Mouse (Mus musculus) spleen, adult 2 months (tissue): ENCODE measurements around the gene Caln1. TPM values are rescaled to one million over a fixed set of nuclear protein-coding genes. Genes with fewer than 3 reads are reported as not detected.

Experiments used
- DNase-seq, 2 experiments: peaks; one replicate each; pipeline versions ENCODE4 v3.0.0 to v3.0.0-alpha.2; 2012 to 2021; ENCODE audit warnings: low spot score in 2 of 2, low read depth in 1 of 2
- H3K27ac ChIP-seq: fragments of 200-500 bp; 2 replicates; pipeline ENCODE4 v1.5.1; 2012; ENCODE audit warnings: low read length, inconsistent platforms; ENCODE audit not compliant: insufficient read depth
- H3K27me3 ChIP-seq: fragments of 200-500 bp; 2 replicates; pipeline ENCODE4 v1.6.1; 2012; ENCODE audit warnings: mild to moderate bottlenecking, moderate library complexity, low read length, inconsistent platforms; ENCODE audit not compliant: control insufficient read depth, insufficient read depth
- H3K36me3 ChIP-seq: fragments of 200-500 bp; 2 replicates; pipeline ENCODE4 v1.6.1; 2012; ENCODE audit warnings: mild to moderate bottlenecking, low read length, inconsistent platforms; ENCODE audit not compliant: control insufficient read depth, insufficient read depth
- H3K4me1 ChIP-seq: fragments of 200-500 bp; 2 replicates; pipeline ENCODE4 v1.6.1; 2011; ENCODE audit warnings: inconsistent platforms; ENCODE audit not compliant: control insufficient read depth, insufficient read depth, insufficient read length
- H3K4me3 ChIP-seq: fragments of 200-500 bp; 2 replicates; pipeline ENCODE4 v1.5.1; 2011; ENCODE audit warnings: mild to moderate bottlenecking, inconsistent platforms; ENCODE audit not compliant: insufficient read depth, insufficient read length; ENCODE audit errors: extremely low read depth
- CTCF ChIP-seq: fragments of 200-500 bp; IDR thresholded peaks from 2 replicates; pipeline ENCODE4 v1.5.1; 2011; ENCODE audit warnings: mild to moderate bottlenecking, inconsistent platforms; ENCODE audit not compliant: insufficient read depth, insufficient read length, insufficient replicate concordance; ENCODE audit errors: extremely low read depth
- POLR2A ChIP-seq: fragments of 200-500 bp; IDR thresholded peaks from 2 replicates; pipeline ENCODE4 v1.6.1; 2011; ENCODE audit warnings: low read depth, low read length, inconsistent platforms
- WGBS: fragments of 180-500 bp; shearing (Covaris S2); methylation state at CpG from one replicate; pipeline ENCODE4 v1.1.7; 2018; 5-methylcytosine and 5-hydroxymethylcytosine counted together
- polyA plus RNA-seq: library from polyadenylated mRNA; depleted of rRNA; stranded (reverse); fragments of >200 nt; gene quantifications from 2 replicates; pipeline ENCODE4 v1.2.3, GENCODE M21; 2012; rRNA removed

Caln1 gene
- polyA plus RNA-seq, result not detected in 2 replicates

GRCm38 (mm10) chr5:130369237-130369636 is at the start of gene Caln1:
Gene Caln1 (plus strand): TSS chr5:130369455.
- H3K27me3 ChIP-seq, result no peaks in the 10 kb centered on the region
- 78% methylated on average over 11 of the region's 11 CpGs for WGBS
- no peak within 1 kb of the TSS for H3K4me3 ChIP-seq
- H3K36me3 ChIP-seq, result no peaks in the 10 kb centered on the region
- H3K4me1 ChIP-seq, result no peaks in the 10 kb centered on the region
- DNase-seq, result no peak
- TF ChIP-seq POLR2A, result no peak
- H3K27ac ChIP-seq, result no peak within 1 kb of the TSS

- Histone ChIP-seq H3K4me1 (no peaks in the 10 kb centered on the region), H3K27ac (no peak overlapping the region), H3K27me3 (no peaks in the 10 kb centered on the region), H3K4me3 (no peak overlapping the region), H3K36me3 (peaks cover 4% of the 10 kb centered on the region; the same call in 1 of the 2 replicates)
- TF ChIP-seq CTCF, result no peak
- TF ChIP-seq POLR2A, result no peak
- no peak for DNase-seq
- 94% methylated on average over 5 of the region's 5 CpGs for WGBS
Measured at GRCm38 (mm10) chr5:130319783-130320182, 49.5 kb upstream of the Caln1 start.

GRCm38 (mm10) chr5:130320485-130320884 is 48.8 kb upstream of the Caln1 start:
- Histone ChIP-seq H3K36me3 (peaks cover 6% of the 10 kb centered on the region; the same call in 1 of the 2 replicates), H3K27ac (no peak overlapping the region), H3K27me3 (no peaks in the 10 kb centered on the region), H3K4me1 (no peaks in the 10 kb centered on the region), H3K4me3 (no peak overlapping the region)
- DNase-seq, result no peak
- 59% methylated on average over 3 of the region's 3 CpGs for WGBS
- TF ChIP-seq POLR2A (no peak), CTCF (no peak)

GRCm38 (mm10) chr5:130325486-130325885 is 43.8 kb upstream of the Caln1 start:
- no peak overlapping the region for H3K4me3 ChIP-seq
- H3K4me1 ChIP-seq, result no peaks in the 10 kb centered on the region
- TF ChIP-seq POLR2A (no peak), CTCF (no peak)
- peaks cover 14% of the 10 kb centered on the region for H3K36me3 ChIP-seq
- 96% methylated on average over 8 of the region's 8 CpGs for WGBS
- H3K27me3 ChIP-seq, result no peaks in the 10 kb centered on the region
- H3K27ac ChIP-seq, result no peak overlapping the region
- no peak for DNase-seq

GRCm38 (mm10) chr5:130327615-130328263 is 41.5 kb upstream of the Caln1 start:
- Histone ChIP-seq H3K4me1 (no peaks in the 10 kb centered on the region), H3K36me3 (peaks cover 14% of the 10 kb centered on the region), H3K27me3 (no peaks in the 10 kb centered on the region), H3K4me3 (no peak overlapping the region), H3K27ac (no peak overlapping the region)
- WGBS, result 85% methylated on average over 6 of the region's 6 CpGs
- TF ChIP-seq POLR2A (no peak), CTCF (no peak)
- no peak for DNase-seq

GRCm38 (mm10) chr5:130328366-130328765 is 40.9 kb upstream of the Caln1 start:
- no peak for DNase-seq
- TF ChIP-seq POLR2A, result no peak
- no peak for TF ChIP-seq CTCF
- no peaks in the 10 kb centered on the region for H3K27me3 ChIP-seq
- 93% methylated on average over 9 of the region's 9 CpGs for WGBS
- H3K4me1 ChIP-seq, result no peaks in the 10 kb centered on the region
- H3K36me3 ChIP-seq, result peaks cover 14% of the 10 kb centered on the region
- H3K27ac ChIP-seq, result no peak overlapping the region
- H3K4me3 ChIP-seq, result no peak overlapping the region

- Histone ChIP-seq H3K27ac (no peak overlapping the region), H3K4me1 (no peaks in the 10 kb centered on the region), H3K27me3 (no peaks in the 10 kb centered on the region), H3K36me3 (peaks cover 12% of the 10 kb centered on the region), H3K4me3 (no peak overlapping the region)
- TF ChIP-seq CTCF (no peak), POLR2A (no peak)
- DNase-seq, result no peak
- 71% methylated on average over 2 of the region's 2 CpGs for WGBS
Measured at GRCm38 (mm10) chr5:130329889-130330288, 39.4 kb upstream of the Caln1 start.
